ENCODE assay signal across 8 mouse cellular contexts in the genomic region with DNA sequence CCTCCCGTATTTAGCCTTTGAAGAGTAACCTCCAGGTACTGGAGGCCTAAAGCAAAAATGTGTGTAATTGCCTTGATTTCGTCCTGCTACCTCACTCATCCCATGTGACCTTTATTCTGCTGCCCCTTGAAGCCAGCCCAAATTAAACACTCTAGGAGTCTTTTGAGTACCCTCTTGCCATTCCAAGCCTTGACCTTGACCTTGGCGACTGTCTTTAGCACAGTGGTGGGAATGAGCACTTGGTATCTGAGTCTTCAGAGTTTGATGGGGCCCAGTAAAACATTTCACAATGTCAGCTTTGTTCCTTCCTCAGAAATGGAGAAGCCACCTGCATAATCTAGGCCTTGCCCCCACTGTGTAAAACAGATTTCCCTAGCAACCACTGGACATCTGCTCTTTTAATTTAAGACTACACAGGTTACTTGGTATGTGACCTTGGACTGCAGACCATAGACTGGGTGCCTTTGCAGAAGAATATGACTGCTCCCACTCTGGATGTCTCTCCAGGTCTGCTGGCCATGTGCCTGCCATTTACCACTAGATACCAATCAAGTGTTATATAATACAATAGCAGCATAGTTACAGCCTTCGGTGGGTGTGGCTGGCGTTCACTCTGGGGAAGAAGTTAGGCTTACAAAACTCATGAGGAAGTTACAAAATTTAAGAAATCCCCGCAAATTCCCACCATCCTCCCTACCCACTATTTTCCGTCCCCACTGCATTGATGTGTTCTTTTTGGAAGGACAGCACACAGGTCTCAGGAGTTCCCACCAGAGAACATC. TPM values are rescaled to one million over a fixed set of nuclear protein-coding genes. Genes with fewer than 3 reads are reported as not detected.
DNase-seq lines count a peak whose midpoint lies in the region; ATAC-seq and TF ChIP-seq lines count a peak whose summit lies in the region.

TSS of gene Nadk (plus strand) at position 718 of the 782 bp plus-strand sequence.

- H3K27me3 ChIP-seq in kidney, embryonic 16.5 days (ENCODE audit: insufficient read depth, low read length), result no peaks in the 10 kb centered on the region
- H3K27me3 ChIP-seq in heart, postnatal 0 days (ENCODE audit: control insufficient read depth, insufficient read depth, low read length), result no peaks in the 10 kb centered on the region
- no peaks in the 10 kb centered on the region for H3K27me3 ChIP-seq in limb, embryonic 11.5 days (ENCODE audit: control insufficient read depth, insufficient read depth, low read length)
- no peaks in the 10 kb centered on the region for H3K27me3 ChIP-seq in midbrain, embryonic 13.5 days

- no peak for DNase-seq in kidney, adult 11 months
- DNase-seq in ZHBTc4 (ENCODE audit: low read depth, low spot score), result peak; percentile 63
- DNase-seq in heart, postnatal 0 days (ENCODE audit: low spot score), result peak; percentile 24
- DNase-seq in limb, embryonic 11.5 days (ENCODE audit: low spot score), result no peak
- DNase-seq in urinary bladder, postnatal 36 days (ENCODE audit: low spot score in 2 of 2), result no peak

- peak within 1 kb of the TSS; percentile 88 for H3K27ac ChIP-seq in kidney, embryonic 16.5 days (ENCODE audit: low read length)
- H3K27ac ChIP-seq in heart, postnatal 0 days (ENCODE audit: low read depth), result peak within 1 kb of the TSS; percentile 94
- H3K27ac ChIP-seq in limb, embryonic 11.5 days (replicated peaks; ENCODE audit: low read depth, low read length), result peak within 1 kb of the TSS; percentile 57; the same call in 1 of the 2 replicates
- peak within 1 kb of the TSS; percentile 94 for H3K27ac ChIP-seq in midbrain, embryonic 13.5 days

- no peak for ATAC-seq in kidney, embryonic 16.5 days (ENCODE audit: low FRiP score, low TSS enrichment)
- ATAC-seq in erythroid progenitor cell, adult 5-6 weeks (replicated peaks; ENCODE audit: low FRiP score, poor library complexity, severe bottlenecking), result no peak
- ATAC-seq in heart, postnatal 0 days (ENCODE audit: insufficient read depth, low read depth), result no peak
- ATAC-seq in limb, embryonic 11.5 days (ENCODE audit: insufficient number of reproducible peaks, low FRiP score, low TSS enrichment, low read depth), result no peak
- no peak for ATAC-seq in midbrain, embryonic 13.5 days

- TF ChIP-seq CTCF in heart, postnatal 0 days (IDR thresholded peaks at IDR 0.05; ENCODE audit: low read depth), result no peak

- WGBS in kidney, embryonic 16.5 days, result 67% methylated on average over 7 of the region's 7 CpGs
- WGBS in heart, postnatal 0 days, result 57% methylated on average over 7 of the region's 7 CpGs
- 77% methylated on average over 7 of the region's 7 CpGs for WGBS in limb, embryonic 11.5 days
- 73% methylated on average over 7 of the region's 7 CpGs for WGBS in midbrain, embryonic 13.5 days

- peak within 1 kb of the TSS; percentile 55 for H3K9ac ChIP-seq in kidney, embryonic 16.5 days (replicated peaks; ENCODE audit: low read length)
- peak within 1 kb of the TSS; percentile 27 for H3K9ac ChIP-seq in heart, postnatal 0 days (replicated peaks; ENCODE audit: low read depth, low read length)
- H3K9ac ChIP-seq in limb, embryonic 11.5 days (ENCODE audit: low read length), result peak within 1 kb of the TSS; percentile 45
- peak within 1 kb of the TSS; percentile 50 for H3K9ac ChIP-seq in midbrain, embryonic 13.5 days (replicated peaks)

- H3K4me1 ChIP-seq in kidney, embryonic 16.5 days (ENCODE audit: insufficient read depth, low read length), result peaks cover 37% of the 10 kb centered on the region
- H3K4me1 ChIP-seq in heart, postnatal 0 days (ENCODE audit: control insufficient read depth, insufficient read depth), result peaks cover 39% of the 10 kb centered on the region
- peaks cover 20% of the 10 kb centered on the region for H3K4me1 ChIP-seq in limb, embryonic 11.5 days (ENCODE audit: control insufficient read depth, insufficient read depth, low read length)
- H3K4me1 ChIP-seq in midbrain, embryonic 13.5 days (replicated peaks), result peaks cover 39% of the 10 kb centered on the region

- H3K36me3 ChIP-seq in kidney, embryonic 16.5 days (ENCODE audit: insufficient read depth, low read length), result peaks cover 32% of the 10 kb centered on the region
- peaks cover 26% of the 10 kb centered on the region for H3K36me3 ChIP-seq in heart, postnatal 0 days (replicated peaks; ENCODE audit: control insufficient read depth, insufficient read depth, low read length)
- peaks cover 15% of the 10 kb centered on the region for H3K36me3 ChIP-seq in limb, embryonic 11.5 days (ENCODE audit: control insufficient read depth, insufficient read depth, low read length)
- peaks cover 45% of the 10 kb centered on the region for H3K36me3 ChIP-seq in midbrain, embryonic 13.5 days

- H3K4me2 ChIP-seq in kidney, embryonic 16.5 days (replicated peaks; ENCODE audit: low read depth, low read length), result peak within 1 kb of the TSS; percentile 57
- H3K4me2 ChIP-seq in heart, postnatal 0 days (ENCODE audit: low read depth, low read length), result peak within 1 kb of the TSS; percentile 90
- H3K4me2 ChIP-seq in limb, embryonic 11.5 days (ENCODE audit: low read depth, severe bottlenecking), result peak within 1 kb of the TSS; percentile 51
- peak within 1 kb of the TSS; percentile 72 for H3K4me2 ChIP-seq in midbrain, embryonic 13.5 days (replicated peaks)

- H3K9me3 ChIP-seq in kidney, embryonic 16.5 days (ENCODE audit: low read length), result no peaks in the 10 kb centered on the region
- H3K9me3 ChIP-seq in heart, postnatal 0 days (replicated peaks; ENCODE audit: control insufficient read depth, low read length), result no peaks in the 10 kb centered on the region
- H3K9me3 ChIP-seq in limb, embryonic 11.5 days (ENCODE audit: control insufficient read depth, low read length), result no peaks in the 10 kb centered on the region
- no peaks in the 10 kb centered on the region for H3K9me3 ChIP-seq in midbrain, embryonic 13.5 days

- TF ChIP-seq EP300 in heart, postnatal 0 days (IDR thresholded peaks at IDR 0.05; ENCODE audit: low read depth), result no peak

- peak within 1 kb of the TSS; percentile 84 for H3K4me3 ChIP-seq in kidney, embryonic 16.5 days (ENCODE audit: low read length)
- peak within 1 kb of the TSS; percentile 68 for H3K4me3 ChIP-seq in heart, postnatal 0 days (ENCODE audit: low read depth, low read length)
- H3K4me3 ChIP-seq in limb, embryonic 11.5 days (ENCODE audit: low read depth, low read length), result peak within 1 kb of the TSS; percentile 9; the same call in 1 of the 2 replicates
- H3K4me3 ChIP-seq in midbrain, embryonic 13.5 days (replicated peaks), result peak within 1 kb of the TSS; percentile 84

RNA-seq across cellular contexts. Expression of gene Nadk, which starts in this region (rescaled TPM):
- polyA plus RNA-seq in kidney, embryonic 16.5 days (2015; fragmentation: Nextera tagmentation; extraction: Ambion mirVana), result 107 and 110 TPM in 2 replicates
- total RNA-seq in erythroid progenitor cell, adult 5-6 weeks (2015; ENCODE audit: low replicate concordance), result 25.9 and 26.0 TPM in 2 replicates
- 9.9 and 12.9 TPM in 2 replicates for total RNA-seq in erythroid progenitor cell, adult 5-6 weeks (2017; ENCODE audit: low replicate concordance)
- total RNA-seq in heart, postnatal 0 days (2014; rRNA removed; ENCODE audit: low replicate concordance), result 48.0 and 52.7 TPM in 2 replicates
- polyA plus RNA-seq in heart, postnatal 0 days (2015; fragmentation: Nextera tagmentation; extraction: Ambion mirVana), result 36.0 and 37.4 TPM in 2 replicates
- 99.1 and 105 TPM in 2 replicates for polyA plus RNA-seq in limb, embryonic 11.5 days (2014; fragmentation: Nextera tagmentation; extraction: Ambion mirVana)
- 78.0 and 85.5 TPM in 2 replicates for polyA plus RNA-seq in midbrain, embryonic 13.5 days (2015; fragmentation: Nextera tagmentation; extraction: Ambion mirVana)

Comparison
In these comparisons a context has a peak if more than half of its experiments do, and no peak if none do; other contexts are left out.
1. H3K4me3 ChIP-seq: peak in every context shown above with its lines; median percentile 84 in kidney, embryonic 16.5 days; 84 in midbrain, embryonic 13.5 days; 68 in heart, postnatal 0 days; 9 in limb, embryonic 11.5 days.
2. DNase-seq: peak in ZHBTc4 (single experiment) and heart, postnatal 0 days (single experiment); none in kidney, adult 11 months (single experiment), limb, embryonic 11.5 days (single experiment) and urinary bladder, postnatal 36 days (0 of 2).
3. Peak in every context shown above with its lines, with median percentiles within 50 percentile points of each other: H3K27ac ChIP-seq, H3K4me2 ChIP-seq and H3K9ac ChIP-seq.